Mouse (Mus musculus): ENCODE measurements around the gene Zfp467. TPM values are rescaled to one million over a fixed set of nuclear protein-coding genes. Genes with fewer than 3 reads are reported as not detected.

The Zfp467 gene
- polyA plus RNA-seq, 1 experiment from 2014 or later: 31.1 TPM

- Histone ChIP-seq H3K27ac (replicated peaks; ENCODE audit: low read depth, low read length) (0 out of 2 replicates have a peak overlapping the region, but pooled peaks have one; percentile 20), H3K36me3 (ENCODE audit: control insufficient read depth, insufficient read depth, low read length) (peaks cover 30% of the 10 kb centered on the region), H3K4me3 (replicated peaks; ENCODE audit: low read depth, low read length) (no peak overlapping the region), H3K4me2 (ENCODE audit: low read length) (no peak overlapping the region), H3K9ac (replicated peaks; ENCODE audit: low read length) (no peak overlapping the region), H3K4me1 (ENCODE audit: control insufficient read depth, insufficient read depth, low read length) (0 out of 2 replicates have a peak, but pooled peaks cover 3% of the 10 kb centered on the region), H3K9me3 (ENCODE audit: control insufficient read depth, low read length) (no peaks in the 10 kb centered on the region), H3K27me3 (ENCODE audit: control insufficient read depth, insufficient read depth, low read length) (no peaks in the 10 kb centered on the region)
- ATAC-seq (ENCODE audit: low FRiP score, low TSS enrichment) (no peak; the same call in 1 of the 2 replicates), DNase-seq (no peak)
- 24% methylated on average over 2 of the region's 2 CpGs for WGBS
These were observed 25.0 kb downstream of the Zfp467 start for GRCm38 (mm10) chr6:48420647-48421046.

- no peak overlapping the region for H3K27ac ChIP-seq (replicated peaks; ENCODE audit: low read depth, low read length)
- H3K9me3 ChIP-seq (ENCODE audit: control insufficient read depth, low read length): no peaks in the 10 kb centered on the region
- WGBS: 91% methylated on average over 2 of the region's 2 CpGs
- DNase-seq: no peak
- no peak overlapping the region for H3K4me3 ChIP-seq (replicated peaks; ENCODE audit: low read depth, low read length)
- H3K4me2 ChIP-seq (ENCODE audit: low read length): no peak overlapping the region
- peaks cover 71% of the 10 kb centered on the region for H3K36me3 ChIP-seq (ENCODE audit: control insufficient read depth, insufficient read depth, low read length)
- H3K9ac ChIP-seq (replicated peaks; ENCODE audit: low read length): no peak overlapping the region
- H3K4me1 ChIP-seq (ENCODE audit: control insufficient read depth, insufficient read depth, low read length): 0 out of 2 replicates have a peak, but pooled peaks cover 3% of the 10 kb centered on the region
- ATAC-seq (ENCODE audit: low FRiP score, low TSS enrichment): no peak
- no peaks in the 10 kb centered on the region for H3K27me3 ChIP-seq (ENCODE audit: control insufficient read depth, insufficient read depth, low read length)
These were observed 29.1 kb downstream of the Zfp467 start for GRCm38 (mm10) chr6:48416486-48416885.

- no peak overlapping the region for H3K4me2 ChIP-seq (ENCODE audit: low read length)
- WGBS: 94% methylated on average over 7 of the region's 7 CpGs
- no peak overlapping the region for H3K27ac ChIP-seq (replicated peaks; ENCODE audit: low read depth, low read length)
- H3K9ac ChIP-seq (replicated peaks; ENCODE audit: low read length): no peak overlapping the region
- no peak overlapping the region for H3K4me3 ChIP-seq (replicated peaks; ENCODE audit: low read depth, low read length)
- no peaks in the 10 kb centered on the region for H3K27me3 ChIP-seq (ENCODE audit: control insufficient read depth, insufficient read depth, low read length)
- ATAC-seq (ENCODE audit: low FRiP score, low TSS enrichment) (no peak), DNase-seq (no peak)
- no peaks in the 10 kb centered on the region for H3K9me3 ChIP-seq (ENCODE audit: control insufficient read depth, low read length)
- H3K4me1 ChIP-seq (ENCODE audit: control insufficient read depth, insufficient read depth, low read length): 0 out of 2 replicates have a peak, but pooled peaks cover 2% of the 10 kb centered on the region
- H3K36me3 ChIP-seq (ENCODE audit: control insufficient read depth, insufficient read depth, low read length): peaks cover 80% of the 10 kb centered on the region
These were observed 30.0 kb downstream of the Zfp467 start for GRCm38 (mm10) chr6:48415636-48416035.

GRCm38 (mm10) chr6:48414886-48415285 is 30.7 kb downstream of the Zfp467 start:
- no peak for ATAC-seq (ENCODE audit: low FRiP score, low TSS enrichment)

GRCm38 (mm10) chr6:48413081-48413480 is 32.5 kb downstream of the Zfp467 start:
- no peaks in the 10 kb centered on the region for H3K27me3 ChIP-seq (ENCODE audit: control insufficient read depth, insufficient read depth, low read length)
- no peaks in the 10 kb centered on the region for H3K9me3 ChIP-seq (ENCODE audit: control insufficient read depth, low read length)
- no peak overlapping the region for H3K9ac ChIP-seq (replicated peaks; ENCODE audit: low read length)
- no peak overlapping the region for H3K27ac ChIP-seq (replicated peaks; ENCODE audit: low read depth, low read length)
- H3K36me3 ChIP-seq (ENCODE audit: control insufficient read depth, insufficient read depth, low read length): peaks cover 97% of the 10 kb centered on the region
- DNase-seq: no peak
- H3K4me3 ChIP-seq (replicated peaks; ENCODE audit: low read depth, low read length): no peak overlapping the region
- WGBS: 85% methylated on average over 10 of the region's 10 CpGs
- no peaks in the 10 kb centered on the region for H3K4me1 ChIP-seq (ENCODE audit: control insufficient read depth, insufficient read depth, low read length)
- ATAC-seq (ENCODE audit: low FRiP score, low TSS enrichment): no peak
- H3K4me2 ChIP-seq (ENCODE audit: low read length): no peak overlapping the region

More at GRCm38 (mm10) chr6:48414886-48415285, 30.7 kb downstream of the Zfp467 start:
- H3K36me3 ChIP-seq (ENCODE audit: control insufficient read depth, insufficient read depth, low read length): peaks cover 87% of the 10 kb centered on the region
- no peaks in the 10 kb centered on the region for H3K27me3 ChIP-seq (ENCODE audit: control insufficient read depth, insufficient read depth, low read length)
- H3K4me2 ChIP-seq (ENCODE audit: low read length): no peak overlapping the region
- no peak for DNase-seq
- no peak overlapping the region for H3K4me3 ChIP-seq (replicated peaks; ENCODE audit: low read depth, low read length)
- no peak overlapping the region for H3K9ac ChIP-seq (replicated peaks; ENCODE audit: low read length)
- 88% methylated on average over 1 of the region's 1 CpGs for WGBS
- H3K9me3 ChIP-seq (ENCODE audit: control insufficient read depth, low read length): no peaks in the 10 kb centered on the region
- no peak overlapping the region for H3K27ac ChIP-seq (replicated peaks; ENCODE audit: low read depth, low read length)
- no peaks in the 10 kb centered on the region for H3K4me1 ChIP-seq (ENCODE audit: control insufficient read depth, insufficient read depth, low read length)

GRCm38 (mm10) chr6:48412662-48413061 is 33.0 kb downstream of the Zfp467 start:
- Histone ChIP-seq H3K36me3 (ENCODE audit: control insufficient read depth, insufficient read depth, low read length) (peaks cover 99% of the 10 kb centered on the region), H3K9me3 (ENCODE audit: control insufficient read depth, low read length) (no peaks in the 10 kb centered on the region), H3K27me3 (ENCODE audit: control insufficient read depth, insufficient read depth, low read length) (no peaks in the 10 kb centered on the region), H3K27ac (replicated peaks; ENCODE audit: low read depth, low read length) (no peak overlapping the region), H3K4me2 (ENCODE audit: low read length) (no peak overlapping the region), H3K9ac (replicated peaks; ENCODE audit: low read length) (no peak overlapping the region), H3K4me1 (ENCODE audit: control insufficient read depth, insufficient read depth, low read length) (no peaks in the 10 kb centered on the region), H3K4me3 (replicated peaks; ENCODE audit: low read depth, low read length) (no peak overlapping the region)
- DNase-seq (no peak), ATAC-seq (ENCODE audit: low FRiP score, low TSS enrichment) (no peak)
- 91% methylated on average over 3 of the region's 3 CpGs for WGBS

GRCm38 (mm10) chr6:48412147-48412546 is 33.5 kb downstream of the Zfp467 start:
- Histone ChIP-seq H3K9ac (replicated peaks; ENCODE audit: low read length) (no peak overlapping the region), H3K4me3 (replicated peaks; ENCODE audit: low read depth, low read length) (no peak overlapping the region), H3K36me3 (ENCODE audit: control insufficient read depth, insufficient read depth, low read length) (peaks cover 100% of the 10 kb centered on the region), H3K27me3 (ENCODE audit: control insufficient read depth, insufficient read depth, low read length) (no peaks in the 10 kb centered on the region), H3K4me1 (ENCODE audit: control insufficient read depth, insufficient read depth, low read length) (no peaks in the 10 kb centered on the region), H3K27ac (replicated peaks; ENCODE audit: low read depth, low read length) (no peak overlapping the region), H3K9me3 (ENCODE audit: control insufficient read depth, low read length) (no peaks in the 10 kb centered on the region), H3K4me2 (ENCODE audit: low read length) (no peak overlapping the region)
- DNase-seq: no peak
- no peak for ATAC-seq (ENCODE audit: low FRiP score, low TSS enrichment)
- WGBS: 92% methylated on average over 4 of the region's 4 CpGs

- no peak overlapping the region for H3K4me2 ChIP-seq (ENCODE audit: low read length)
- DNase-seq (no peak), ATAC-seq (ENCODE audit: low FRiP score, low TSS enrichment) (no peak)
- H3K27ac ChIP-seq (replicated peaks; ENCODE audit: low read depth, low read length): no peak overlapping the region
- 93% methylated on average over 6 of the region's 6 CpGs for WGBS
- no peak overlapping the region for H3K9ac ChIP-seq (replicated peaks; ENCODE audit: low read length)
- no peaks in the 10 kb centered on the region for H3K9me3 ChIP-seq (ENCODE audit: control insufficient read depth, low read length)
- H3K27me3 ChIP-seq (ENCODE audit: control insufficient read depth, insufficient read depth, low read length): no peaks in the 10 kb centered on the region
- no peaks in the 10 kb centered on the region for H3K4me1 ChIP-seq (ENCODE audit: control insufficient read depth, insufficient read depth, low read length)
- H3K4me3 ChIP-seq (replicated peaks; ENCODE audit: low read depth, low read length): no peak overlapping the region
- H3K36me3 ChIP-seq (ENCODE audit: control insufficient read depth, insufficient read depth, low read length): peaks cover 100% of the 10 kb centered on the region
These were observed 34.2 kb downstream of the Zfp467 start for GRCm38 (mm10) chr6:48411193-48412092.

GRCm38 (mm10) chr6:48410551-48410950 is 35.1 kb downstream of the Zfp467 start:
- no peaks in the 10 kb centered on the region for H3K9me3 ChIP-seq (ENCODE audit: control insufficient read depth, low read length)
- peaks cover 99% of the 10 kb centered on the region for H3K36me3 ChIP-seq (ENCODE audit: control insufficient read depth, insufficient read depth, low read length)
- no peaks in the 10 kb centered on the region for H3K27me3 ChIP-seq (ENCODE audit: control insufficient read depth, insufficient read depth, low read length)
- no peak overlapping the region for H3K27ac ChIP-seq (replicated peaks; ENCODE audit: low read depth, low read length)
- no peaks in the 10 kb centered on the region for H3K4me1 ChIP-seq (ENCODE audit: control insufficient read depth, insufficient read depth, low read length)
- H3K9ac ChIP-seq (replicated peaks; ENCODE audit: low read length): no peak overlapping the region
- no peak overlapping the region for H3K4me2 ChIP-seq (ENCODE audit: low read length)
- WGBS: 88% methylated on average over 3 of the region's 3 CpGs
- no peak for DNase-seq
- no peak overlapping the region for H3K4me3 ChIP-seq (replicated peaks; ENCODE audit: low read depth, low read length)
- ATAC-seq (ENCODE audit: low FRiP score, low TSS enrichment): no peak

Data from midbrain, embryonic 14.5 days (tissue).